Mouse (Mus musculus): Measurements from ENCODE around the gene Gng7. TPM values are rescaled to one million over a fixed set of nuclear protein-coding genes. Genes with fewer than 3 reads are reported as not detected.

Gng7 gene
- polyA plus RNA-seq, 1 experiment from 2014 or later, result 14.0 TPM

GRCm38 (mm10) chr10:80989446-80989845 is 25.3 kb downstream of the Gng7 start:
- no peak overlapping the region for H3K9ac ChIP-seq
- H3K4me2 ChIP-seq (replicated peaks), result no peak overlapping the region
- WGBS, result 62% methylated on average over 6 of the region's 6 CpGs
- H3K27ac ChIP-seq, result no peak overlapping the region
- no peaks in the 10 kb centered on the region for H3K36me3 ChIP-seq
- no peaks in the 10 kb centered on the region for H3K9me3 ChIP-seq
- H3K4me3 ChIP-seq, result no peak overlapping the region
- peaks cover 13% of the 10 kb centered on the region; the same call in 1 of the 2 replicates for H3K4me1 ChIP-seq
- H3K27me3 ChIP-seq (replicated peaks), result peaks cover 32% of the 10 kb centered on the region
- ATAC-seq (ENCODE audit: low FRiP score, low read depth), result no peak

- no peak overlapping the region for H3K4me2 ChIP-seq (replicated peaks)
- H3K27ac ChIP-seq, result no peak overlapping the region
- H3K9ac ChIP-seq, result no peak overlapping the region
- WGBS, result 12% methylated on average over 10 of the region's 10 CpGs
- ATAC-seq (ENCODE audit: low FRiP score, low read depth), result peak; percentile 85
- H3K27me3 ChIP-seq (replicated peaks), result peaks cover 34% of the 10 kb centered on the region
- H3K36me3 ChIP-seq, result no peaks in the 10 kb centered on the region
- H3K4me1 ChIP-seq, result peaks cover 13% of the 10 kb centered on the region; the same call in 1 of the 2 replicates
- H3K9me3 ChIP-seq, result no peaks in the 10 kb centered on the region
- no peak overlapping the region for H3K4me3 ChIP-seq
These were observed 26.9 kb downstream of the Gng7 start for GRCm38 (mm10) chr10:80987709-80988441.

GRCm38 (mm10) chr10:80986754-80987153 is 28.0 kb downstream of the Gng7 start:
- 73% methylated on average over 6 of the region's 6 CpGs for WGBS
- Histone ChIP-seq H3K4me2 (replicated peaks) (no peak overlapping the region), H3K27ac (no peak overlapping the region), H3K9me3 (no peaks in the 10 kb centered on the region), H3K4me3 (no peak overlapping the region), H3K36me3 (no peaks in the 10 kb centered on the region), H3K9ac (no peak overlapping the region), H3K4me1 (peaks cover 13% of the 10 kb centered on the region; the same call in 1 of the 2 replicates), H3K27me3 (replicated peaks) (peaks cover 34% of the 10 kb centered on the region)
- no peak for ATAC-seq (ENCODE audit: low FRiP score, low read depth)

- Histone ChIP-seq H3K27ac (no peak overlapping the region), H3K4me1 (peaks cover 13% of the 10 kb centered on the region; the same call in 1 of the 2 replicates), H3K4me3 (no peak overlapping the region), H3K4me2 (replicated peaks) (peak overlapping the region; percentile 38), H3K9ac (0 out of 2 replicates have a peak overlapping the region, but pooled peaks have one; percentile 26), H3K9me3 (no peaks in the 10 kb centered on the region), H3K36me3 (no peaks in the 10 kb centered on the region), H3K27me3 (replicated peaks) (peaks cover 34% of the 10 kb centered on the region)
- WGBS, result 36% methylated on average over 13 of the region's 13 CpGs
- ATAC-seq (ENCODE audit: low FRiP score, low read depth), result no peak
These were observed 28.6 kb downstream of the Gng7 start for GRCm38 (mm10) chr10:80985970-80986701.

GRCm38 (mm10) chr10:80985241-80985969 is 29.3 kb downstream of the Gng7 start:
- 12% methylated on average over 37 of the region's 37 CpGs for WGBS
- Histone ChIP-seq H3K4me3 (no peak overlapping the region), H3K9ac (0 out of 2 replicates have a peak overlapping the region, but pooled peaks have one; percentile 26), H3K27ac (no peak overlapping the region), H3K27me3 (replicated peaks) (peaks cover 34% of the 10 kb centered on the region), H3K9me3 (no peaks in the 10 kb centered on the region), H3K4me2 (replicated peaks) (peak overlapping the region; percentile 38), H3K4me1 (peaks cover 13% of the 10 kb centered on the region; the same call in 1 of the 2 replicates), H3K36me3 (no peaks in the 10 kb centered on the region)
- no peak for ATAC-seq (ENCODE audit: low FRiP score, low read depth)

GRCm38 (mm10) chr10:80984223-80984622 is 30.5 kb downstream of the Gng7 start:
- no peak overlapping the region for H3K27ac ChIP-seq
- H3K9me3 ChIP-seq, result no peaks in the 10 kb centered on the region
- no peak overlapping the region for H3K4me2 ChIP-seq (replicated peaks)
- 91% methylated on average over 12 of the region's 12 CpGs for WGBS
- H3K27me3 ChIP-seq (replicated peaks), result peaks cover 34% of the 10 kb centered on the region
- no peak overlapping the region for H3K4me3 ChIP-seq
- no peaks in the 10 kb centered on the region for H3K36me3 ChIP-seq
- H3K9ac ChIP-seq, result no peak overlapping the region
- no peak for ATAC-seq (ENCODE audit: low FRiP score, low read depth)
- peaks cover 13% of the 10 kb centered on the region; the same call in 1 of the 2 replicates for H3K4me1 ChIP-seq

- no peak overlapping the region for H3K4me3 ChIP-seq
- H3K36me3 ChIP-seq, result no peaks in the 10 kb centered on the region
- H3K4me1 ChIP-seq, result peaks cover 9% of the 10 kb centered on the region; the same call in 1 of the 2 replicates
- no peak for ATAC-seq (ENCODE audit: low FRiP score, low read depth)
- no peak overlapping the region for H3K27ac ChIP-seq
- no peak overlapping the region for H3K9ac ChIP-seq
- no peaks in the 10 kb centered on the region for H3K9me3 ChIP-seq
- H3K27me3 ChIP-seq (replicated peaks), result peaks cover 31% of the 10 kb centered on the region
- 61% methylated on average over 4 of the region's 4 CpGs for WGBS
- no peak overlapping the region for H3K4me2 ChIP-seq (replicated peaks)
These were observed 32.4 kb downstream of the Gng7 start for GRCm38 (mm10) chr10:80982381-80982780.

- no peak overlapping the region for H3K9ac ChIP-seq
- H3K36me3 ChIP-seq, result no peaks in the 10 kb centered on the region
- H3K27ac ChIP-seq, result no peak overlapping the region
- H3K27me3 ChIP-seq (replicated peaks), result peaks cover 25% of the 10 kb centered on the region
- no peak overlapping the region for H3K4me3 ChIP-seq
- 61% methylated on average over 7 of the region's 7 CpGs for WGBS
- no peaks in the 10 kb centered on the region for H3K9me3 ChIP-seq
- no peak overlapping the region for H3K4me2 ChIP-seq (replicated peaks)
- H3K4me1 ChIP-seq, result peaks cover 9% of the 10 kb centered on the region; the same call in 1 of the 2 replicates
- ATAC-seq (ENCODE audit: low FRiP score, low read depth), result no peak
These were observed 33.1 kb downstream of the Gng7 start for GRCm38 (mm10) chr10:80981564-80982112.

- Histone ChIP-seq H3K4me1 (peaks cover 7% of the 10 kb centered on the region; the same call in 1 of the 2 replicates), H3K4me3 (no peak overlapping the region), H3K9me3 (peaks cover 5% of the 10 kb centered on the region; the same call in 1 of the 2 replicates), H3K9ac (no peak overlapping the region), H3K36me3 (no peaks in the 10 kb centered on the region), H3K27ac (no peak overlapping the region), H3K27me3 (replicated peaks) (no peaks in the 10 kb centered on the region), H3K4me2 (replicated peaks) (no peak overlapping the region)
- WGBS, result 89% methylated on average over 11 of the region's 11 CpGs
- no peak for ATAC-seq (ENCODE audit: low FRiP score, low read depth)
These were observed 39.3 kb downstream of the Gng7 start for GRCm38 (mm10) chr10:80975478-80975877.

- no peak overlapping the region for H3K4me2 ChIP-seq (replicated peaks)
- H3K4me3 ChIP-seq, result no peak overlapping the region
- H3K36me3 ChIP-seq, result no peaks in the 10 kb centered on the region
- no peak overlapping the region for H3K27ac ChIP-seq
- no peak overlapping the region for H3K9ac ChIP-seq
- WGBS, result 73% methylated on average over 1 of the region's 1 CpGs
- ATAC-seq (ENCODE audit: low FRiP score, low read depth), result no peak
- no peaks in the 10 kb centered on the region for H3K27me3 ChIP-seq (replicated peaks)
- H3K4me1 ChIP-seq, result peaks cover 7% of the 10 kb centered on the region; the same call in 1 of the 2 replicates
- H3K9me3 ChIP-seq, result peaks cover 5% of the 10 kb centered on the region; the same call in 1 of the 2 replicates
These were observed 41.0 kb downstream of the Gng7 start for GRCm38 (mm10) chr10:80973722-80974121.

- ATAC-seq (ENCODE audit: low FRiP score, low read depth), result no peak
- WGBS, result 55% methylated on average over 11 of the region's 11 CpGs
- Histone ChIP-seq H3K27me3 (replicated peaks) (no peaks in the 10 kb centered on the region), H3K4me1 (peaks cover 10% of the 10 kb centered on the region; the same call in 1 of the 2 replicates), H3K27ac (no peak overlapping the region), H3K9ac (no peak overlapping the region), H3K36me3 (no peaks in the 10 kb centered on the region), H3K9me3 (peaks cover 5% of the 10 kb centered on the region; the same call in 1 of the 2 replicates), H3K4me2 (replicated peaks) (no peak overlapping the region), H3K4me3 (no peak overlapping the region)
These were observed 42.4 kb downstream of the Gng7 start for GRCm38 (mm10) chr10:80972071-80972987.
